Mouse (Mus musculus): Measurements from ENCODE around the gene Mfrp.

Gene Mfrp

GRCm38 (mm10) chr9:44086960-44087359 is 14.6 kb upstream of the Mfrp start:
- Histone ChIP-seq H3K4me1 (replicated peaks; ENCODE audit: low read depth, low read length) (peaks cover 74% of the 10 kb centered on the region), H3K27me3 (ENCODE audit: insufficient read depth, low read length) (peaks cover 70% of the 10 kb centered on the region), H3K4me3 (replicated peaks; ENCODE audit: low read length) (no peak overlapping the region), H3K9me3 (ENCODE audit: low read length) (no peaks in the 10 kb centered on the region), H3K36me3 (ENCODE audit: insufficient read depth, low read length) (peaks cover 13% of the 10 kb centered on the region)
- TF ChIP-seq POU5F1 (IDR thresholded peaks at IDR 0.05; ENCODE audit: borderline replicate concordance, low read length) (no peak), CTCF (conservative IDR thresholded peaks at IDR 0.05; ENCODE audit: low read length) (no peak), NANOG (IDR thresholded peaks at IDR 0.05; ENCODE audit: borderline replicate concordance, low read length) (no peak)

- Histone ChIP-seq H3K36me3 (ENCODE audit: insufficient read depth, low read length) (peaks cover 22% of the 10 kb centered on the region), H3K4me3 (replicated peaks; ENCODE audit: low read length) (no peak overlapping the region), H3K4me1 (replicated peaks; ENCODE audit: low read depth, low read length) (peaks cover 78% of the 10 kb centered on the region), H3K9me3 (ENCODE audit: low read length) (no peaks in the 10 kb centered on the region), H3K27me3 (ENCODE audit: insufficient read depth, low read length) (peaks cover 60% of the 10 kb centered on the region)
- TF ChIP-seq POU5F1 (IDR thresholded peaks at IDR 0.05; ENCODE audit: borderline replicate concordance, low read length) (no peak), CTCF (conservative IDR thresholded peaks at IDR 0.05; ENCODE audit: low read length) (no peak), NANOG (IDR thresholded peaks at IDR 0.05; ENCODE audit: borderline replicate concordance, low read length) (no peak)
Observed at GRCm38 (mm10) chr9:44087761-44088455, 13.6 kb upstream of the Mfrp start.

- Histone ChIP-seq H3K9me3 (ENCODE audit: low read length) (no peaks in the 10 kb centered on the region), H3K36me3 (ENCODE audit: insufficient read depth, low read length) (peaks cover 27% of the 10 kb centered on the region), H3K4me1 (replicated peaks; ENCODE audit: low read depth, low read length) (peaks cover 78% of the 10 kb centered on the region), H3K27me3 (ENCODE audit: insufficient read depth, low read length) (peaks cover 49% of the 10 kb centered on the region), H3K4me3 (replicated peaks; ENCODE audit: low read length) (0 out of 2 replicates have a peak overlapping the region, but pooled peaks have one; percentile 35)
- TF ChIP-seq CTCF (conservative IDR thresholded peaks at IDR 0.05; ENCODE audit: low read length): no peak
- TF ChIP-seq POU5F1 (IDR thresholded peaks at IDR 0.05; ENCODE audit: borderline replicate concordance, low read length): no peak
- no peak for TF ChIP-seq NANOG (IDR thresholded peaks at IDR 0.05; ENCODE audit: borderline replicate concordance, low read length)
Observed at GRCm38 (mm10) chr9:44088877-44089608, 12.5 kb upstream of the Mfrp start.

- no peak overlapping the region for H3K4me3 ChIP-seq (replicated peaks; ENCODE audit: low read length)
- H3K9me3 ChIP-seq (ENCODE audit: low read length): no peaks in the 10 kb centered on the region
- 0 out of 2 replicates have a peak, but pooled peaks cover 6% of the 10 kb centered on the region for H3K27me3 ChIP-seq (ENCODE audit: insufficient read depth, low read length)
- peaks cover 64% of the 10 kb centered on the region for H3K4me1 ChIP-seq (replicated peaks; ENCODE audit: low read depth, low read length)
- peaks cover 34% of the 10 kb centered on the region for H3K36me3 ChIP-seq (ENCODE audit: insufficient read depth, low read length)
- TF ChIP-seq NANOG (IDR thresholded peaks at IDR 0.05; ENCODE audit: borderline replicate concordance, low read length) (no peak), POU5F1 (IDR thresholded peaks at IDR 0.05; ENCODE audit: borderline replicate concordance, low read length) (no peak), CTCF (conservative IDR thresholded peaks at IDR 0.05; ENCODE audit: low read length) (peak; percentile 86)
Observed at GRCm38 (mm10) chr9:44093612-44094503, 7.7 kb upstream of the Mfrp start.

- Histone ChIP-seq H3K36me3 (ENCODE audit: insufficient read depth, low read length) (peaks cover 34% of the 10 kb centered on the region), H3K27me3 (ENCODE audit: insufficient read depth, low read length) (no peaks in the 10 kb centered on the region), H3K4me1 (replicated peaks; ENCODE audit: low read depth, low read length) (peaks cover 56% of the 10 kb centered on the region), H3K9me3 (ENCODE audit: low read length) (no peaks in the 10 kb centered on the region), H3K4me3 (replicated peaks; ENCODE audit: low read length) (no peak overlapping the region)
- TF ChIP-seq POU5F1 (IDR thresholded peaks at IDR 0.05; ENCODE audit: borderline replicate concordance, low read length): no peak
- TF ChIP-seq NANOG (IDR thresholded peaks at IDR 0.05; ENCODE audit: borderline replicate concordance, low read length): no peak
- TF ChIP-seq CTCF (conservative IDR thresholded peaks at IDR 0.05; ENCODE audit: low read length): no peak
Observed at GRCm38 (mm10) chr9:44094737-44095136, 6.8 kb upstream of the Mfrp start.

GRCm38 (mm10) chr9:44095781-44096180 is 5.7 kb upstream of the Mfrp start:
- no peaks in the 10 kb centered on the region for H3K9me3 ChIP-seq (ENCODE audit: low read length)
- no peak overlapping the region for H3K4me3 ChIP-seq (replicated peaks; ENCODE audit: low read length)
- peaks cover 33% of the 10 kb centered on the region for H3K36me3 ChIP-seq (ENCODE audit: insufficient read depth, low read length)
- peaks cover 51% of the 10 kb centered on the region for H3K4me1 ChIP-seq (replicated peaks; ENCODE audit: low read depth, low read length)
- no peaks in the 10 kb centered on the region for H3K27me3 ChIP-seq (ENCODE audit: insufficient read depth, low read length)
- TF ChIP-seq NANOG (IDR thresholded peaks at IDR 0.05; ENCODE audit: borderline replicate concordance, low read length) (no peak), CTCF (conservative IDR thresholded peaks at IDR 0.05; ENCODE audit: low read length) (no peak), POU5F1 (IDR thresholded peaks at IDR 0.05; ENCODE audit: borderline replicate concordance, low read length) (no peak)

- TF ChIP-seq POU5F1 (IDR thresholded peaks at IDR 0.05; ENCODE audit: borderline replicate concordance, low read length) (no peak), CTCF (conservative IDR thresholded peaks at IDR 0.05; ENCODE audit: low read length) (no peak), NANOG (IDR thresholded peaks at IDR 0.05; ENCODE audit: borderline replicate concordance, low read length) (no peak)
- H3K4me3 ChIP-seq (replicated peaks; ENCODE audit: low read length): no peak overlapping the region
- H3K9me3 ChIP-seq (ENCODE audit: low read length): no peaks in the 10 kb centered on the region
Observed at GRCm38 (mm10) chr9:44096536-44096935, 5.0 kb upstream of the Mfrp start.

GRCm38 (mm10) chr9:44104881-44105280 is 3.4 kb downstream of the Mfrp start:
- TF ChIP-seq NANOG (IDR thresholded peaks at IDR 0.05; ENCODE audit: borderline replicate concordance, low read length) (no peak), POU5F1 (IDR thresholded peaks at IDR 0.05; ENCODE audit: borderline replicate concordance, low read length) (no peak), CTCF (conservative IDR thresholded peaks at IDR 0.05; ENCODE audit: low read length) (no peak)
- no peaks in the 10 kb centered on the region for H3K27me3 ChIP-seq (ENCODE audit: insufficient read depth, low read length)
- peaks cover 44% of the 10 kb centered on the region for H3K36me3 ChIP-seq (ENCODE audit: insufficient read depth, low read length)
- H3K4me1 ChIP-seq (replicated peaks; ENCODE audit: low read depth, low read length): peaks cover 55% of the 10 kb centered on the region
- no peaks in the 10 kb centered on the region for H3K9me3 ChIP-seq (ENCODE audit: low read length)
- no peak overlapping the region for H3K4me3 ChIP-seq (replicated peaks; ENCODE audit: low read length)

More at GRCm38 (mm10) chr9:44096536-44096935, 5.0 kb upstream of the Mfrp start:
- H3K36me3 ChIP-seq (ENCODE audit: insufficient read depth, low read length): peaks cover 25% of the 10 kb centered on the region
- H3K4me1 ChIP-seq (replicated peaks; ENCODE audit: low read depth, low read length): peaks cover 51% of the 10 kb centered on the region
- H3K27me3 ChIP-seq (ENCODE audit: insufficient read depth, low read length): no peaks in the 10 kb centered on the region
